Comparison of ENCODE assay signal across 7 mouse cellular contexts in the genomic region with DNA sequence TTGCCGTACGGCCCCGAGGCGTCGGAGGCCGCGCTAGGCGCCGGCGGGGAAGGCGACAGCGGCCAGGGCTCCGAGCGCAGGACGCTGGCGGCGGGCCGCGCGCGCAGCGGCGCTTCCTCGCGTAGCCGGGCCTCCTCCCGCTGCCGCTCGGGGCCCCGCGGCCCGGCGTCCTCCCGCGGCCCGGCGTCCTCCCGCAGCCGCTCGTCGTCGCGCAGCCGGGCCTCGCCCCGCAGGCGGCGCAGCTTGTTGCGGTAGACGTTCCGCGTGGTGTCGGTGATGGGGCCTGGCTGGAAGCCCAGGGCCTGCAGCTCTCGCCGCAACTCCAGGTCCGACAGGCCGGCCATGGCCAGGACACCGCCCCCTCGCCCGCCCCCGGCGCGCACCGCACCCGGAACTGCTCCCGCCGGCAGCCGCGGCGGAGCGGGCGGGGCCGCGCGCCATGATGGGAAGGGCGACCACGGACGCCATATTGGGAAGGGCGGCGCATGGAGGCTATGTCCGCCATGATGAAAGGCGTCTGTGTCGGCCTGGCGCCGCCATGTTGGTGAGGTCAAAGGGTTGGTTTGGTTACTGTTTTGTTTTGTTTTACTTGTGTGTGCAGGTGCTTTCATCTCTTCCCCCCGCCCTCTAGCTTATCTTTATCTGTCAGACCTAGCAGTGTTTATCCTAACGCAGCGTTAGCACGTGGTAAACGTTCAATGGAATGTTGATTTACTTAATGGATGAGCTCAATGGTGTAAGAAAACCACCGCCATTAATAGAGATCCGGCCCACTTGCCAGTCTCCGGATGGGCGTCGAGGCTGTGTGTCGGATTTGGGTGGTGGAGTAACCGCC. TPM values are rescaled to one million over a fixed set of nuclear protein-coding genes. Genes with fewer than 3 reads are reported as not detected.
DNase-seq lines count a peak whose midpoint lies in the region; ATAC-seq and TF ChIP-seq lines count a peak whose summit lies in the region.

Gene Lemd2 (minus strand): TSS at position 395 of the 835 bp plus-strand sequence.

- WGBS in embryonic facial prominence, embryonic 12.5 days: 5% methylated on average over 81 of the region's 97 CpGs
- 4% methylated on average over 86 of the region's 97 CpGs for WGBS in kidney, adult 2 months
- 6% methylated on average over 75 of the region's 97 CpGs for WGBS in limb, embryonic 12.5 days
- WGBS in midbrain, embryonic 15.5 days: 5% methylated on average over 96 of the region's 97 CpGs
- WGBS in spleen, adult 2 months: 4% methylated on average over 95 of the region's 97 CpGs

- H3K36me3 ChIP-seq in embryonic facial prominence, embryonic 12.5 days: peaks cover 32% of the 10 kb centered on the region
- no peaks in the 10 kb centered on the region for H3K36me3 ChIP-seq in kidney, adult 2 months (ENCODE audit: control insufficient read depth, insufficient read depth, low read length)
- H3K36me3 ChIP-seq in limb, embryonic 12.5 days: peaks cover 31% of the 10 kb centered on the region
- peaks cover 16% of the 10 kb centered on the region for H3K36me3 ChIP-seq in midbrain, embryonic 15.5 days (replicated peaks)
- H3K36me3 ChIP-seq in spleen, adult 2 months (ENCODE audit: control insufficient read depth, insufficient read depth, low read length): peaks cover 20% of the 10 kb centered on the region

- H3K4me2 ChIP-seq in embryonic facial prominence, embryonic 12.5 days (replicated peaks): peak within 1 kb of the TSS; percentile 86
- H3K4me2 ChIP-seq in limb, embryonic 12.5 days: peak within 1 kb of the TSS; percentile 85
- H3K4me2 ChIP-seq in midbrain, embryonic 15.5 days: peak within 1 kb of the TSS; percentile 62

- peak within 1 kb of the TSS; percentile 96 for H3K27ac ChIP-seq in embryonic facial prominence, embryonic 12.5 days
- peak within 1 kb of the TSS; percentile 75 for H3K27ac ChIP-seq in kidney, adult 2 months (ENCODE audit: insufficient read depth, low read depth, low read length)
- H3K27ac ChIP-seq in limb, embryonic 12.5 days: peak within 1 kb of the TSS; percentile 96
- peak within 1 kb of the TSS; percentile 98 for H3K27ac ChIP-seq in midbrain, embryonic 15.5 days
- peak within 1 kb of the TSS; percentile 88 for H3K27ac ChIP-seq in spleen, adult 2 months (ENCODE audit: insufficient read depth, low read length)

- peaks cover 17% of the 10 kb centered on the region for H3K4me1 ChIP-seq in embryonic facial prominence, embryonic 12.5 days
- peaks cover 6% of the 10 kb centered on the region; the same call in 1 of the 2 replicates for H3K4me1 ChIP-seq in kidney, adult 2 months (ENCODE audit: control insufficient read depth, insufficient read depth, low read length)
- peaks cover 68% of the 10 kb centered on the region for H3K4me1 ChIP-seq in limb, embryonic 12.5 days (replicated peaks)
- H3K4me1 ChIP-seq in midbrain, embryonic 15.5 days: peaks cover 37% of the 10 kb centered on the region
- H3K4me1 ChIP-seq in spleen, adult 2 months (ENCODE audit: control insufficient read depth, insufficient read depth, insufficient read length): no peaks in the 10 kb centered on the region; the same call in none of the 2 replicates

- TF ChIP-seq POLR2A in kidney, adult 2 months (IDR thresholded peaks at IDR 0.05; ENCODE audit: low read depth, low read length): peak; percentile 60
- TF ChIP-seq POLR2A in spleen, adult 2 months (IDR thresholded peaks at IDR 0.05; ENCODE audit: low read depth, low read length): peak; percentile 80

- peak within 1 kb of the TSS; percentile 93 for H3K4me3 ChIP-seq in embryonic facial prominence, embryonic 12.5 days
- peak within 1 kb of the TSS; percentile 85 for H3K4me3 ChIP-seq in kidney, adult 2 months (ENCODE audit: insufficient read depth, low read depth, low read length)
- peak within 1 kb of the TSS; percentile 97 for H3K4me3 ChIP-seq in limb, embryonic 12.5 days (replicated peaks)
- H3K4me3 ChIP-seq in midbrain, embryonic 15.5 days: peak within 1 kb of the TSS; percentile 52
- peak within 1 kb of the TSS; percentile 94 for H3K4me3 ChIP-seq in spleen, adult 2 months (ENCODE audit: extremely low read depth, insufficient read depth, insufficient read length)

- H3K9ac ChIP-seq in embryonic facial prominence, embryonic 12.5 days: peak within 1 kb of the TSS; percentile 99
- H3K9ac ChIP-seq in limb, embryonic 12.5 days (replicated peaks): peak within 1 kb of the TSS; percentile 98
- peak within 1 kb of the TSS; percentile 82 for H3K9ac ChIP-seq in midbrain, embryonic 15.5 days

- peak; percentile 83 for ATAC-seq in embryonic facial prominence, embryonic 12.5 days (ENCODE audit: insufficient number of reproducible peaks, insufficient read depth, low FRiP score, low TSS enrichment)
- peak; percentile 84 for ATAC-seq in limb, embryonic 12.5 days (ENCODE audit: insufficient number of reproducible peaks, insufficient read depth, low FRiP score, low TSS enrichment, low read depth)
- ATAC-seq in midbrain, embryonic 15.5 days (replicated peaks): peak; percentile 94

- DNase-seq in adrenal gland, postnatal 25 days: peak; percentile 97
- DNase-seq in heart, adult 11 months: peak; percentile 100
- peak; percentile 98 for DNase-seq in kidney, adult 2 months
- peak; percentile 89 to 97 for DNase-seq in spleen, adult 2 months (ENCODE audit: low read depth in 1 of 2, low spot score in 2 of 2)

- TF ChIP-seq CTCF in kidney, adult 2 months (conservative IDR thresholded peaks at IDR 0.05; ENCODE audit: insufficient read depth, insufficient read length, low read depth, low read length): no peak
- no peak for TF ChIP-seq CTCF in spleen, adult 2 months (IDR thresholded peaks at IDR 0.05; ENCODE audit: extremely low read depth, insufficient read depth, insufficient read length, insufficient replicate concordance)

- no peaks in the 10 kb centered on the region for H3K27me3 ChIP-seq in embryonic facial prominence, embryonic 12.5 days
- no peaks in the 10 kb centered on the region for H3K27me3 ChIP-seq in kidney, adult 2 months (replicated peaks; ENCODE audit: control insufficient read depth, insufficient read depth, low read length)
- H3K27me3 ChIP-seq in limb, embryonic 12.5 days: no peaks in the 10 kb centered on the region
- H3K27me3 ChIP-seq in midbrain, embryonic 15.5 days (replicated peaks): no peaks in the 10 kb centered on the region
- H3K27me3 ChIP-seq in spleen, adult 2 months (ENCODE audit: control insufficient read depth, insufficient read depth, low read length): no peaks in the 10 kb centered on the region

- H3K9me3 ChIP-seq in embryonic facial prominence, embryonic 12.5 days: no peaks in the 10 kb centered on the region
- H3K9me3 ChIP-seq in limb, embryonic 12.5 days: no peaks in the 10 kb centered on the region
- H3K9me3 ChIP-seq in midbrain, embryonic 15.5 days: no peaks in the 10 kb centered on the region

RNA-seq across cellular contexts. Expression of gene Lemd2, which starts in this region (rescaled TPM):
- total RNA-seq in adrenal gland, postnatal 25 days (2021): 80.7 and 81.1 TPM in 2 replicates
- 30.9 and 35.4 TPM in 2 replicates for polyA plus RNA-seq in embryonic facial prominence, embryonic 12.5 days (2016; fragmentation: Nextera tagmentation; extraction: Ambion mirVana)
- polyA plus RNA-seq in kidney, adult 2 months (2012; rRNA removed): 48.4 and 64.4 TPM in 2 replicates
- polyA plus RNA-seq in limb, embryonic 12.5 days (2016; fragmentation: Nextera tagmentation; extraction: Ambion mirVana): 30.7 and 31.0 TPM in 2 replicates
- polyA plus RNA-seq in midbrain, embryonic 15.5 days (2015; fragmentation: Nextera tagmentation; extraction: Ambion mirVana): 26.1 and 26.7 TPM in 2 replicates
- polyA plus RNA-seq in spleen, adult 2 months (2012; rRNA removed): 86.6 and 121 TPM in 2 replicates

Comparison
In these comparisons a context has a peak if more than half of its experiments do, and no peak if none do; other contexts are left out.
1. Peak in every context shown above with its lines: DNase-seq, ATAC-seq, H3K4me3 ChIP-seq and H3K27ac ChIP-seq.